Comparison of ENCODE assay signal across 28 mouse cellular contexts in genomic region chr16:64817094-64817765, GRCm38 (mm10). TPM values are rescaled to one million over a fixed set of nuclear protein-coding genes. Genes with fewer than 3 reads are reported as not detected.
DNase-seq lines count a peak whose midpoint lies in the region; ATAC-seq and TF ChIP-seq lines count a peak whose summit lies in the region.
"Had no signal": no experiment of that assay in that cellular context is flagged by ENCODE, and none has a peak within 500 bp of the region (broad histone marks: within the 10 kb centered on the region; RNA-seq: fewer than 3 reads in every experiment).

No protein-coding gene starts in this region.

- H3K36me3 ChIP-seq in liver, embryonic 12.5 days, result peaks cover 13% of the 10 kb centered on the region
- peaks cover 6% of the 10 kb centered on the region for H3K36me3 ChIP-seq in liver, embryonic 11.5 days (ENCODE audit: control insufficient read depth, insufficient read depth, low read length)
- H3K36me3 ChIP-seq in liver, postnatal 0 days (replicated peaks; ENCODE audit: insufficient read depth, low read length), result peaks cover 6% of the 10 kb centered on the region
- no peaks in the 10 kb centered on the region for H3K36me3 ChIP-seq in hindbrain, embryonic 11.5 days (ENCODE audit: control insufficient read depth, insufficient read depth, low read length)

- WGBS in liver, embryonic 12.5 days (ENCODE audit: insufficient replicate concordance), result 84% methylated on average over 3 of the region's 3 CpGs
- WGBS in liver, embryonic 11.5 days, result 89% methylated on average over 3 of the region's 3 CpGs
- WGBS in liver, postnatal 0 days (ENCODE audit: insufficient replicate concordance), result 80% methylated on average over 3 of the region's 3 CpGs
- 97% methylated on average over 3 of the region's 3 CpGs for WGBS in hindbrain, embryonic 11.5 days

- DNase-seq in liver, embryonic 11.5 days (ENCODE audit: low spot score), result no peak
- no peak for DNase-seq in liver, postnatal 0 days
- DNase-seq in hindbrain, embryonic 11.5 days (ENCODE audit: low spot score), result no peak
- DNase-seq in kidney, adult 9 months, result no peak
- DNase-seq: adrenal gland, postnatal 10 days; adrenal gland, postnatal 36 days; cerebellum, adult 11 months; cerebellum, adult 2 months; cerebellum, adult 9-11 months; cerebellum, postnatal 25 days; embryo, embryonic 11 days; forebrain, postnatal 0 days; gastrocnemius, adult 2 months; gastrocnemius, postnatal 14 days; heart, adult 18-20 months; heart, postnatal 10 days; heart, postnatal 36 days had no signal

- no peaks in the 10 kb centered on the region for H3K9me3 ChIP-seq in liver, embryonic 12.5 days (replicated peaks)
- no peaks in the 10 kb centered on the region for H3K9me3 ChIP-seq in liver, embryonic 11.5 days (ENCODE audit: control insufficient read depth, low read length)
- no peaks in the 10 kb centered on the region for H3K9me3 ChIP-seq in liver, postnatal 0 days (ENCODE audit: low read length)
- H3K9me3 ChIP-seq in hindbrain, embryonic 11.5 days (ENCODE audit: control insufficient read depth, low read length), result no peaks in the 10 kb centered on the region
- H3K9me3 ChIP-seq: embryonic facial prominence, embryonic 10.5 days; embryonic facial prominence, embryonic 13.5 days; heart, embryonic 12.5 days; heart, embryonic 15.5 days; hindbrain, embryonic 10.5 days had no signal

- H3K27ac ChIP-seq in liver, embryonic 12.5 days, result no peak overlapping the region
- H3K27ac ChIP-seq in liver, embryonic 11.5 days (ENCODE audit: low read depth, low read length), result no peak overlapping the region
- H3K27ac ChIP-seq in liver, postnatal 0 days (ENCODE audit: low read depth), result no peak overlapping the region
- no peak overlapping the region for H3K27ac ChIP-seq in hindbrain, embryonic 11.5 days (ENCODE audit: low read depth, low read length)
- H3K27ac ChIP-seq: embryonic facial prominence, embryonic 10.5 days; embryonic facial prominence, embryonic 13.5 days; gastrocnemius, adult 2 months; heart, embryonic 15.5 days; hindbrain, embryonic 10.5 days; hindbrain, embryonic 14.5 days; hindbrain, postnatal 0 days had no signal

- H3K4me2 ChIP-seq in liver, embryonic 12.5 days, result no peak overlapping the region
- no peak overlapping the region for H3K4me2 ChIP-seq in liver, embryonic 11.5 days
- no peak overlapping the region for H3K4me2 ChIP-seq in liver, postnatal 0 days (ENCODE audit: low read depth, low read length)
- H3K4me2 ChIP-seq in hindbrain, embryonic 11.5 days (replicated peaks; ENCODE audit: low read depth, low read length), result no peak overlapping the region
- H3K4me2 ChIP-seq: embryonic facial prominence, embryonic 13.5 days; heart, embryonic 12.5 days; heart, embryonic 15.5 days; hindbrain, embryonic 14.5 days had no signal

- ATAC-seq in liver, embryonic 12.5 days, result peak; percentile 52
- no peak for ATAC-seq in liver, embryonic 11.5 days (replicated peaks; ENCODE audit: low FRiP score)
- peak; percentile 79 for ATAC-seq in erythroblast, adult 5-6 weeks (replicated peaks; ENCODE audit: low FRiP score, poor library complexity, severe bottlenecking)
- peak; percentile 38; the same call in 1 of the 2 replicates for ATAC-seq in liver, postnatal 0 days
- ATAC-seq in hindbrain, embryonic 11.5 days (ENCODE audit: low FRiP score), result no peak
- no peak for ATAC-seq in activated CD4-positive, CD25-positive, alpha-beta regulatory T cell, adult 4 months
- ATAC-seq: forebrain, embryonic 14.5 days; forebrain, postnatal 0 days; hindbrain, postnatal 0 days had no signal

- TF ChIP-seq CTCF in liver, postnatal 0 days (IDR thresholded peaks at IDR 0.05; ENCODE audit: low read depth), result no peak

- H3K4me1 ChIP-seq in liver, embryonic 12.5 days, result no peaks in the 10 kb centered on the region
- H3K4me1 ChIP-seq in liver, embryonic 11.5 days (replicated peaks; ENCODE audit: control insufficient read depth, insufficient read depth, low read length), result no peaks in the 10 kb centered on the region; the same call in 1 of the 2 replicates
- no peaks in the 10 kb centered on the region for H3K4me1 ChIP-seq in liver, postnatal 0 days (ENCODE audit: insufficient read depth)
- no peaks in the 10 kb centered on the region for H3K4me1 ChIP-seq in hindbrain, embryonic 11.5 days (replicated peaks; ENCODE audit: control insufficient read depth, insufficient read depth, low read length)
- H3K4me1 ChIP-seq: embryonic facial prominence, embryonic 10.5 days; embryonic facial prominence, embryonic 13.5 days; heart, embryonic 12.5 days; heart, embryonic 15.5 days; hindbrain, embryonic 10.5 days had no signal

- H3K27me3 ChIP-seq in liver, embryonic 12.5 days (replicated peaks), result no peaks in the 10 kb centered on the region
- no peaks in the 10 kb centered on the region for H3K27me3 ChIP-seq in liver, embryonic 11.5 days (replicated peaks; ENCODE audit: control insufficient read depth, insufficient read depth, low read length)
- H3K27me3 ChIP-seq in liver, postnatal 0 days (ENCODE audit: insufficient read depth, low read length), result no peaks in the 10 kb centered on the region
- no peaks in the 10 kb centered on the region for H3K27me3 ChIP-seq in hindbrain, embryonic 11.5 days (ENCODE audit: control insufficient read depth, insufficient read depth, low read length)
- H3K27me3 ChIP-seq: embryonic facial prominence, embryonic 13.5 days; heart, embryonic 12.5 days; heart, embryonic 15.5 days had no signal

- H3K9ac ChIP-seq in liver, embryonic 12.5 days, result no peak overlapping the region
- H3K9ac ChIP-seq in liver, embryonic 11.5 days (ENCODE audit: low read depth, low read length), result no peak overlapping the region
- no peak overlapping the region for H3K9ac ChIP-seq in liver, postnatal 0 days (replicated peaks)
- no peak overlapping the region for H3K9ac ChIP-seq in hindbrain, embryonic 11.5 days (ENCODE audit: low read depth, low read length)
- H3K9ac ChIP-seq: embryonic facial prominence, embryonic 13.5 days; forebrain, postnatal 0 days; heart, embryonic 12.5 days; heart, embryonic 15.5 days; hindbrain, embryonic 14.5 days had no signal

- H3K4me3 ChIP-seq in liver, embryonic 12.5 days, result no peak overlapping the region
- no peak overlapping the region for H3K4me3 ChIP-seq in liver, embryonic 11.5 days (ENCODE audit: low read depth, low read length)
- H3K4me3 ChIP-seq in liver, postnatal 0 days (ENCODE audit: low read depth, low read length), result no peak overlapping the region
- H3K4me3 ChIP-seq in hindbrain, embryonic 11.5 days (ENCODE audit: low read depth, low read length), result no peak overlapping the region
- H3K4me3 ChIP-seq: embryonic facial prominence, embryonic 10.5 days; embryonic facial prominence, embryonic 13.5 days; gastrocnemius, adult 2 months; heart, embryonic 12.5 days; heart, embryonic 15.5 days; hindbrain, embryonic 10.5 days had no signal

- no peak for TF ChIP-seq EP300 in liver, postnatal 0 days (IDR thresholded peaks at IDR 0.05; ENCODE audit: low read depth)

RNA-seq across cellular contexts. Expression of gene Zfp654, which starts 34.2 kb away (rescaled TPM):
- 5.0 and 5.4 TPM in 2 replicates for polyA plus RNA-seq in liver, embryonic 12.5 days (2016; fragmentation: Nextera tagmentation; extraction: Ambion mirVana)
- 7.3 and 7.8 TPM in 2 replicates for polyA plus RNA-seq in liver, embryonic 11.5 days (2014; fragmentation: Nextera tagmentation; extraction: Ambion mirVana)
- 10.7 and 26.1 TPM in 2 replicates for total RNA-seq in erythroblast, adult 5-6 weeks (2015; ENCODE audit: low replicate concordance)
- total RNA-seq in erythroblast, adult 5-6 weeks (2017; ENCODE audit: low replicate concordance), result 6.4 TPM in 2 replicates
- polyA plus RNA-seq in liver, postnatal 0 days (2015; fragmentation: Nextera tagmentation; extraction: Ambion mirVana), result 2.1 TPM in 2 replicates
- 7.6 and 9.6 TPM in 2 replicates for polyA plus RNA-seq in hindbrain, embryonic 11.5 days (2014; fragmentation: Nextera tagmentation; extraction: Ambion mirVana)
- 1 to 10 TPM; 8.9 to 9.8 TPM for polyA plus RNA-seq in activated CD4-positive, CD25-positive, alpha-beta regulatory T cell, adult 4 months (2017; shearing (Covaris generic))

RNA-seq across cellular contexts. Expression of gene Cggbp1, which starts 34.6 kb away (rescaled TPM):
- 40.1 and 42.4 TPM in 2 replicates for polyA plus RNA-seq in liver, embryonic 12.5 days (2016; fragmentation: Nextera tagmentation; extraction: Ambion mirVana)
- polyA plus RNA-seq in liver, embryonic 11.5 days (2014; fragmentation: Nextera tagmentation; extraction: Ambion mirVana), result 58.3 and 67.7 TPM in 2 replicates
- 31.6 and 42.1 TPM in 2 replicates for total RNA-seq in erythroblast, adult 5-6 weeks (2015; ENCODE audit: low replicate concordance)
- total RNA-seq in erythroblast, adult 5-6 weeks (2017; ENCODE audit: low replicate concordance), result 30.1 and 31.2 TPM in 2 replicates
- polyA plus RNA-seq in liver, postnatal 0 days (2015; fragmentation: Nextera tagmentation; extraction: Ambion mirVana), result 22.7 and 23.8 TPM in 2 replicates
- 109 and 125 TPM in 2 replicates for polyA plus RNA-seq in hindbrain, embryonic 11.5 days (2014; fragmentation: Nextera tagmentation; extraction: Ambion mirVana)
- 10 to 100 TPM; 45.1 to 53.3 TPM for polyA plus RNA-seq in activated CD4-positive, CD25-positive, alpha-beta regulatory T cell, adult 4 months (2017; shearing (Covaris generic))

RNA-seq across cellular contexts. Expression of gene 4930453N24Rik, which starts 46.3 kb away (rescaled TPM):
- 13.7 and 15.1 TPM in 2 replicates for polyA plus RNA-seq in liver, embryonic 12.5 days (2016; fragmentation: Nextera tagmentation; extraction: Ambion mirVana)
- 20.9 and 22.3 TPM in 2 replicates for polyA plus RNA-seq in liver, embryonic 11.5 days (2014; fragmentation: Nextera tagmentation; extraction: Ambion mirVana)
- 5.0 and 8.2 TPM in 2 replicates for total RNA-seq in erythroblast, adult 5-6 weeks (2015; ENCODE audit: low replicate concordance)
- 9.5 and 10.4 TPM in 2 replicates for total RNA-seq in erythroblast, adult 5-6 weeks (2017; ENCODE audit: low replicate concordance)
- polyA plus RNA-seq in liver, postnatal 0 days (2015; fragmentation: Nextera tagmentation; extraction: Ambion mirVana), result 10.0 and 10.5 TPM in 2 replicates
- 34.5 and 39.7 TPM in 2 replicates for polyA plus RNA-seq in hindbrain, embryonic 11.5 days (2014; fragmentation: Nextera tagmentation; extraction: Ambion mirVana)
- 10 to 100 TPM; 20.3 to 25.6 TPM for polyA plus RNA-seq in activated CD4-positive, CD25-positive, alpha-beta regulatory T cell, adult 4 months (2017; shearing (Covaris generic))

Comparison
In these comparisons a context has a peak if more than half of its experiments do, and no peak if none do; other contexts are left out.
1. ATAC-seq: peak in liver, embryonic 12.5 days (single experiment), erythroblast, adult 5-6 weeks (single experiment) and liver, postnatal 0 days (single experiment); none in liver, embryonic 11.5 days (single experiment), hindbrain, embryonic 11.5 days (single experiment) and activated CD4-positive, CD25-positive, alpha-beta regulatory T cell, adult 4 months (single experiment).